Mouse (Mus musculus): ENCODE measurements around the gene Kdm5b. TPM values are rescaled to one million over a fixed set of nuclear protein-coding genes. Genes with fewer than 3 reads are reported as not detected.
"Not testable (repeated sequence)": the region's sequence is repeated elsewhere in the genome, so short reads cannot be mapped to it uniquely, and the experiment has no call there.

Gene Kdm5b
- polyA plus RNA-seq, 1 experiment from 2014 or later: 90.2 TPM

DNA sequence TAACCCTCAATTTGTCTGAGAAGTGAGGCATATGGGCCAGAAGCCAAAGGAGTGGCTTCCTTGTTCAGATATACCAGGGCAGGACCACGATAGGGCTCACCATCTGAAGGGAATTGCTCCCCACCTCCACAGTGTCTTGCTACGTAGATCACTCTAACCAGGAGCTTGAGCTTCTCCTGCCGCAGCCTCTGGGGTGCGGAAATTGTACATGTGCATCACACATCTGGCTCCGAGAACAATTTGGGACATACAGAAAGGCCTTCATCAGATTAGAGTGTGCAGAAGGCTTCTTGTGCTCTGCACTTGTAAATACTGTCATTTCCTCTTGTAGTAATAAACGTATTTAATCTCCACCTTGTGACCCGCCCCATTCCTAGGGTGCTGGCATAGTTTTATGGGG is 38.8 kb upstream of the Kdm5b start:
- Histone ChIP-seq H3K9ac (no peak overlapping the region), H3K4me1 (replicated peaks) (peaks cover 6% of the 10 kb centered on the region), H3K9me3 (no peaks in the 10 kb centered on the region), H3K36me3 (no peaks in the 10 kb centered on the region), H3K4me3 (no peak overlapping the region), H3K27me3 (no peaks in the 10 kb centered on the region), H3K4me2 (no peak overlapping the region), H3K27ac (replicated peaks) (no peak overlapping the region)
- no peak for ATAC-seq (ENCODE audit: low read depth)
- WGBS: 83% methylated on average over 7 of the region's 7 CpGs

DNA sequence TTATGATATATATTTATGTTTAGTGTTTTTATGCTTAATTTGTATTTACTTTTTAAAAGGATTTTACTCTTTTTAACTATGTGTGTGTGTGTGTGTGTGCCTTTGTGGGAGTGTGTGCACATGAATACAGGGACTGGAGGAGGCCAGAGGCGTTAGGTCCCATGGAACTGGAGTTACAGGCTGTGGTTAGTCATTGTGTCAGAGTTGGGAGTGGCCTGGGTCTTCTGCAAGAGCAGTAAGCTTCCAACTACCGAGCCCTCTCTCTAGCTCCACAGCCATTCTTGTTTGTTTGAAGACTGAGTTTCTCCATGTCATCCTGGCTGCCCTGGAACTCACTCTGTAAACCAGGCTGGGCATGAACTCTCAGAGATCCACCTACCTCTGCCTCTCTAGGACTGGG is 37.6 kb upstream of the Kdm5b start:
- WGBS: 54% methylated on average over 2 of the region's 2 CpGs
- Histone ChIP-seq H3K36me3 (no peaks in the 10 kb centered on the region), H3K27me3 (no peaks in the 10 kb centered on the region), H3K9ac (no peak overlapping the region), H3K9me3 (no peaks in the 10 kb centered on the region), H3K27ac (replicated peaks) (no peak overlapping the region), H3K4me1 (replicated peaks) (no peaks in the 10 kb centered on the region), H3K4me2 (no peak overlapping the region), H3K4me3 (no peak overlapping the region)
- ATAC-seq (ENCODE audit: low read depth): no peak

DNA sequence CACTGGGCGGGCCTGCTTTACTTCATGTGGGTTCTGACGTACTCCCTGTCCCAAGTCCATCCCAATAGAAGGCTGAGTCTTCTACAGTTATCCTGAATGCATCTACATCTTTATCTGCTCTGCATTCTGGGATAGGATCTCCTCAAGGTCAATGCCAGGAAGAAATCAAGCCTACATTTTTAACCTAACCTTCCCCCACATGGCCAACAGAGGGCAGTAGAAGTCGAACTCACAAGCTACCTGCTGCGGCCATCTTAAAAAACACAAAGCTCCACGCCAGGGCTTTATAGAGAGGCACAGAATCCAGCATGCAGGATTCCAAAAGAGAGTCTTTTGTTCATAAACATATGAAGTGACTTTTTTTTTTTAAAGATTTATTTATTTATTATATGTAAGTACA is 35.5 kb upstream of the Kdm5b start:
- Histone ChIP-seq H3K27me3 (no peaks in the 10 kb centered on the region), H3K36me3 (no peaks in the 10 kb centered on the region), H3K4me1 (replicated peaks) (no peaks in the 10 kb centered on the region), H3K4me2 (no peak overlapping the region), H3K27ac (replicated peaks) (no peak overlapping the region), H3K9ac (no peak overlapping the region), H3K9me3 (no peaks in the 10 kb centered on the region), H3K4me3 (no peak overlapping the region)
- ATAC-seq (ENCODE audit: low read depth): no peak
- 76% methylated on average over 5 of the region's 5 CpGs for WGBS

DNA sequence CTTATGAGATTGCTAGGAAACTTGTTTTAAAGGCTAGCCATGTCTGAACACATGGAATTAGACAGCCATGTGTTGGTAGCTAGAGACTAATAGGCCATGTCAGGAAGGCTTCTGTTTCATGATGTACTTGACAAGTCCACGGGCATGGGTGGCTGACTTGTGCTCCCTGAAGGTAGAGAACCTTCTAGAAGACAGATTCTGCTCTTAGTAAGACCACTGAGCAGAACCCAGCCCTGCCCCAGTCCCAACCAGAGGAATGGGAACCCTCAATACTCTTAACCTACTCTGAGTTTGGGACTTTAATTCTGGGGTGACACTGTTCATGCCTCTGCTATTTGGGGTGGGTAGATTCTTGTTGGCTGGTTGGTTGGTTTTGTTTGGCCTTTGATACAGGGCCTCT is 35.0 kb upstream of the Kdm5b start:
- Histone ChIP-seq H3K27ac (replicated peaks) (no peak overlapping the region), H3K27me3 (no peaks in the 10 kb centered on the region), H3K4me1 (replicated peaks) (no peaks in the 10 kb centered on the region), H3K4me3 (no peak overlapping the region), H3K4me2 (no peak overlapping the region), H3K9me3 (no peaks in the 10 kb centered on the region), H3K36me3 (no peaks in the 10 kb centered on the region), H3K9ac (no peak overlapping the region)
- ATAC-seq (ENCODE audit: low read depth): no peak
- WGBS: 97% methylated on average over 1 of the region's 1 CpGs

DNA sequence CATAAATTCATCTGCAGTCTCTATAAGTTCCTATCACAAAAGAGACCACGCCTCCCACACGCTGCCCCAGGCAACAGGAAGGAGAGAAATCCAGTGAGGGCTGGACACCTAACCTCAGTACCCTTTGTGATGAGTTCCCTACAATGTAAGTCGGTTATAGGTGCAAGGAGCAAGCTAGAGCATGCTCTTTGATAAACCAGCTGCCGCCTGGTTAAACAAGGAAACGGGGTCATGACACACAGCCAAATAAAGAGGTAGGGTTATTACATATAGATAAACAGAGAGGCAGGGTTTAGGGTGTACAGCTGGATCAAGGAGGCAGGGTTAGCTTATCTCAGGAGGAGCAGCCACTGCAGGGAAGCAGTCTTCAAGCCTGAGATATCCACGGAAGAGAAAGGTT is 33.2 kb upstream of the Kdm5b start:
- H3K9ac ChIP-seq: no peak overlapping the region
- H3K36me3 ChIP-seq: no peaks in the 10 kb centered on the region
- no peaks in the 10 kb centered on the region for H3K9me3 ChIP-seq
- H3K27ac ChIP-seq (replicated peaks): no peak overlapping the region
- H3K4me3 ChIP-seq: no peak overlapping the region
- WGBS: 82% methylated on average over 6 of the region's 6 CpGs
- no peaks in the 10 kb centered on the region for H3K4me1 ChIP-seq (replicated peaks)
- H3K27me3 ChIP-seq: no peaks in the 10 kb centered on the region
- ATAC-seq (ENCODE audit: low read depth): no peak
- H3K4me2 ChIP-seq: no peak overlapping the region

DNA sequence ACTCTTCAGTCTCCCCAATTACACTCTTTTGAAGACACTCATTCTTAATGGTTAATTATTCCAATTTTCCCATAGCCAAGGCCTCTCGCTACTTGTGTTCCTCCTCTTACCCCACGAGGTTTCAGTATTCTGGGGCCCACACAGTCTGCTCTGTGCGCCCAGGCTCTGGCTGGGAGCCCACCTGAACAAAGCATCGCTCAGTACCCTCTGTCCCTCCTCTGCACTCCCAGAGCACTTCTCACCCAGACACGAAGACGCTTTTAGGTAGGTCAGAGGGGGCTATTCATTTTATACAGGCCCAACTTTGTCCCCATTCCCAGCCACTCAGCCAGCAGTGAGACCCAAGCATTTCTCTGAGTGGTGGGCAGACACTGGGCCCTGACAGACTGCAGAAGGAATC is 29.4 kb upstream of the Kdm5b start:
- Histone ChIP-seq H3K9me3 (no peaks in the 10 kb centered on the region), H3K4me1 (replicated peaks) (no peaks in the 10 kb centered on the region), H3K4me2 (no peak overlapping the region), H3K27ac (replicated peaks) (no peak overlapping the region), H3K36me3 (no peaks in the 10 kb centered on the region), H3K27me3 (no peaks in the 10 kb centered on the region), H3K9ac (no peak overlapping the region), H3K4me3 (no peak overlapping the region)
- peak; percentile 50; the same call in 1 of the 2 replicates for ATAC-seq (ENCODE audit: low read depth)
- 70% methylated on average over 6 of the region's 6 CpGs for WGBS

DNA sequence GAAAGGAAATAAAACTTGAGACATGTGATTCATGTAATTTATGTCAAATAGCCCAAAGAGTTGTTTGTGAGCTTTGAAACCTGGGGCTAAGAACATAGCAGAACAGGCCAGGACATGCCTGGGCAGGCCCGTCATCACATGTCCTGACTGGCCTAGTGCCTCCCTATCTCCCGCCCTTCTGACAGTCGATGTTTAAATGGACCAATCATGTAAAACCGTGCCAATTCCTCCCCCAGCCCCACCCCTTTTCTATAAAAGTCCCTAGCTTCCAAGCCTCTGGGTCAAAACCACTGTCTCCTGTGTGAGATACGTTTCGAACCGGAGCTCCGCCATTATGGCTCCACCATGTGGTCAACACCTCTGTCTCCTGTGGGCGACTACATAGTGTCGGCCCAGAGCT is 26.3 kb upstream of the Kdm5b start:
- H3K36me3 ChIP-seq: not testable (repeated sequence)

DNA sequence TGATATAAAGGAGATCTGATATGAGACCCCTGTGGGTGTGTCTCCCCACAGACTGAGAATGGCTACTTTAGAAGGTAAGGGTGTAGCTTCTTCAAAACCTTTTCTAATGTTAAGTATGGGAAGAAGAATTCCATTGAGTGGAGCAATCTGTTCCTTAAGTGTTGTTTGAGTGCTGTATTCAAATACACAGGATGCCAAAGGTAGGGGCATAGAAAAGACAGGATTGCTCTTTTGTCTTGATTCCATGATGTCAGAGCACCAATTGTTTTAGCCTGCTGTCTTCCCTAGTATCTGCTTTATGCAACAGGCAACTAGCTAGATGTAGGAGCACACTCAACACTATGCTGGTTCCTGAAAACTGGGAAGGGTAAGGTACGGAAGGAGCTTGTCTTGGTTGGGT is 24.9 kb upstream of the Kdm5b start:
- Histone ChIP-seq H3K27me3 (no peaks in the 10 kb centered on the region), H3K9ac (no peak overlapping the region), H3K4me2 (no peak overlapping the region), H3K27ac (replicated peaks) (no peak overlapping the region), H3K4me1 (replicated peaks) (no peaks in the 10 kb centered on the region), H3K9me3 (no peaks in the 10 kb centered on the region), H3K4me3 (no peak overlapping the region), H3K36me3 (no peaks in the 10 kb centered on the region)
- ATAC-seq (ENCODE audit: low read depth): no peak
- 98% methylated on average over 1 of the region's 1 CpGs for WGBS

More for the DNA sequence above, 26.3 kb upstream of the Kdm5b start:
- not testable (repeated sequence) for H3K27ac ChIP-seq (replicated peaks); ATAC-seq (ENCODE audit: low read depth); H3K4me2 ChIP-seq; H3K9ac ChIP-seq; H3K27me3 ChIP-seq; H3K9me3 ChIP-seq; H3K4me3 ChIP-seq; H3K4me1 ChIP-seq (replicated peaks)
- 93% methylated on average over 10 of the region's 10 CpGs for WGBS

DNA sequence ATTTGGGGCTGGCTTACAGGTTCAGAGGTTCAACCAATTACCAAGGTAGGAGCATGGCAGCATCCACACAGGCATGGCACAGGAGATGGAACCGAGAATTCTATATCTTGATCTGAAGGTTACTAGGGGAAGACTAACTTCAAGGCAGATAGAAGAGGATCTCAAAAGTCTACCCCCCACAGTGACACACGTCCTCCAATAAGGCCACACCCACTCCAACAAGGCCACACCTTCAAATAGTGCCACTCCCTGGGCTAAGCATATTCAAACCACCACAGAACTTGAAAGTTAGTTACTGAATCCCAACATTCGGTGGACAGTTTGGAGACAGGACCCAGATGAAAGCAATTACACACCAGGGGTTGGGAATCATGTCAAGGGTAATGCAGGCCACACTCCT is 24.5 kb upstream of the Kdm5b start:
- H3K27me3 ChIP-seq: no peaks in the 10 kb centered on the region
- H3K4me1 ChIP-seq (replicated peaks): no peaks in the 10 kb centered on the region
- no peaks in the 10 kb centered on the region for H3K36me3 ChIP-seq
- no peak overlapping the region for H3K9ac ChIP-seq
- WGBS: 73% methylated on average over 3 of the region's 3 CpGs
- ATAC-seq (ENCODE audit: low read depth): no peak
- H3K4me3 ChIP-seq: no peak overlapping the region
- no peaks in the 10 kb centered on the region for H3K9me3 ChIP-seq
- no peak overlapping the region for H3K27ac ChIP-seq (replicated peaks)
- H3K4me2 ChIP-seq: no peak overlapping the region

DNA sequence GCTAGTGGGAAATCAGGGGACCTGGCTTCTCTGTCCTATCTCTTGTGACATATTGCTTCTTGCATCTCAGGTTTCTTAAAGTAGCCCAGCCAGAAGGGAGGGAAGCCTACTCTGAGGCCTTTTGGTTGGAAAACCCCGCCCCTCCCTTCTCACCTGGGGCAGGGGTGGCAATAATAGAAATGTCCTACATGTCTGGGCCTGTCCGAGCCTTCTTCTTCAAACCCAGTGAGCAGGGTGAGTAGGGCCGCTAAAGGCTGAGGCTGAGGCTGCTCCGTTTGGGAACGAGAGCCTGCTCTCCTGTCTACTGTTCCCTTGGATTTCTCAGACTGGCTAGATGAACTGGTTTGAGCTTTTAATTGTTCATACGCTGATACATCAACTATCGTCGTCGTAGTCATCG is 19.4 kb upstream of the Kdm5b start:
- no peak overlapping the region for H3K9ac ChIP-seq
- H3K4me3 ChIP-seq: no peak overlapping the region
- peaks cover 8% of the 10 kb centered on the region for H3K9me3 ChIP-seq
- H3K27me3 ChIP-seq: no peaks in the 10 kb centered on the region
- ATAC-seq (ENCODE audit: low read depth): no peak
- 93% methylated on average over 10 of the region's 10 CpGs for WGBS
- no peaks in the 10 kb centered on the region for H3K36me3 ChIP-seq
- H3K27ac ChIP-seq (replicated peaks): no peak overlapping the region
- H3K4me2 ChIP-seq: no peak overlapping the region
- no peaks in the 10 kb centered on the region for H3K4me1 ChIP-seq (replicated peaks)

DNA sequence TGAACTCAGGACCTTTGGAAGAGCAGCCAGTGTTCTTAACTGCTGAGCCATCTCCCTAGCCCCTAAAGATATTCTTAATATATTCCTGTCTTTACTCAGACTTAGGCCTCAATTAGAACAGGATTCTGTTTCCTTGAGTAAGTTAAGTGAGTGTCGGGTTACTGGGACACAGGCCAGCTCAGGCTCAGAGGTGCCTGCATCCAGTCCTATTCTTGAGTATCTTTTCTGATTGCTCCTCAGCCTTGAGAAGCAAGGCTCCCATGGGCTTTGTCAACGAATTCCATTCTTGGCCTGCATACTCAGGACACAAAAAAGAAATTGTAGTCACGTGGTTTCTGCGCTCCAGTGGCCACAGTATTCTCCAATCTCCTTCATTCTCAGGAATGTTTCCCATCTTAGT is 11.7 kb upstream of the Kdm5b start:
- H3K4me3 ChIP-seq: no peak overlapping the region
- H3K27me3 ChIP-seq: no peaks in the 10 kb centered on the region
- H3K27ac ChIP-seq (replicated peaks): no peak overlapping the region
- no peak for ATAC-seq (ENCODE audit: low read depth)
- H3K9ac ChIP-seq: no peak overlapping the region
- no peaks in the 10 kb centered on the region for H3K36me3 ChIP-seq
- H3K9me3 ChIP-seq: peaks cover 8% of the 10 kb centered on the region
- H3K4me2 ChIP-seq: no peak overlapping the region
- 76% methylated on average over 4 of the region's 4 CpGs for WGBS
- H3K4me1 ChIP-seq (replicated peaks): no peaks in the 10 kb centered on the region

DNA sequence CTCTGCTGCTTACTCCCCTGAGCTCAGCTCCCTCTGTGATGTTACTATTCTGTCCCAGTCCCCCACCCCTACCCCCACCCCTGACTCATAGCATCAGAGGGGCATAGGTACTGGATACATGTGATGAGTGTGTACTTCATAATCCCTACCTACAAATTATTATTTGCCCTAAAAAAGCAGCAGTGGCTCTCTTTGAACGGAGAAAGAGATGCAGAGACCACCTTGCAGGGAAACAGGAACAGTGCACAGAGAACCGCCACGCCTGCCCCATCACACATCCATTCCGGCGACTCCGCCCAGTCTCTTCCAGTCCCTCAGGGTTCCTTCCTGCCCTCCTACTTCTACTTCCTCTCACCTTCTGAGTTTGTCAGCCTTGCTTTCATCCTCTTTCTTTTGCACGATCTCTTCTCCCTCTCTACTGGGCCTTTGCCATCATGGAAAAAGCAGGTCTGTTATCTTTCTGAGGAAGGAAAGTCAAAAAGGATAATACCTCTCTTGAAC is 10.3 kb upstream of the Kdm5b start, which contains the start of gene Mgat4e:
Gene Mgat4e (minus strand): TSS at position 51 of the 501 bp plus-strand sequence.
- no peak for ATAC-seq (ENCODE audit: low read depth)
- H3K4me1 ChIP-seq (replicated peaks): no peaks in the 10 kb centered on the region
- peaks cover 7% of the 10 kb centered on the region for H3K9me3 ChIP-seq
- H3K9ac ChIP-seq: no peak within 1 kb of the TSS
- WGBS: 52% methylated on average over 7 of the region's 7 CpGs
- H3K4me2 ChIP-seq: no peak within 1 kb of the TSS
- no peaks in the 10 kb centered on the region for H3K27me3 ChIP-seq
- no peak within 1 kb of the TSS for H3K27ac ChIP-seq (replicated peaks)
- no peaks in the 10 kb centered on the region for H3K36me3 ChIP-seq
- no peak within 1 kb of the TSS for H3K4me3 ChIP-seq

DNA sequence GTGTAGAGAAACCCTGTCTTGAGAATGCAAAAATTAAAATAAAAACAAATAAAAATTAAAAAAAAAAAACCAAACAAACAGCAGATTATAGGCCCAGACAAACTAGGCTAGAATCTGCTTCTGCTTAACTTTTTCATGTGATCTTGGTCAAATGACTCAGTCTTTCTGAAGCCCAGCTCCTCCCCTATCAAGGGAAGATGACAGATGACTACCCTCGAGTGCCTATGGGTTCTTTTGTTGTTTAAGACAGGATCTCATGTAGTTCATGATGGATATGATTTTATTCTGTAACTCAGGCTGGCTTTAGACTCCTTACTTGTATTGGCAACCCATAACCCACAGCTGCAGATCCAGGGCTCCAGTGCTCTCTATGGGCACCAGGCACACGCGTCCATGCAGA is 8.1 kb upstream of the Kdm5b start:
- no peak for ATAC-seq (ENCODE audit: low read depth)
- WGBS: 77% methylated on average over 3 of the region's 3 CpGs
- H3K9me3 ChIP-seq: no peaks in the 10 kb centered on the region
- no peak overlapping the region for H3K4me3 ChIP-seq
- H3K4me2 ChIP-seq: no peak overlapping the region
- no peak overlapping the region for H3K9ac ChIP-seq
- H3K27me3 ChIP-seq: no peaks in the 10 kb centered on the region
- no peaks in the 10 kb centered on the region for H3K36me3 ChIP-seq
- peaks cover 9% of the 10 kb centered on the region for H3K4me1 ChIP-seq (replicated peaks)
- H3K27ac ChIP-seq (replicated peaks): no peak overlapping the region

Data from neural tube, embryonic 13.5 days (tissue).